Mouse (Mus musculus): Measurements from ENCODE around the gene Lrrc51. TPM values are rescaled to one million over a fixed set of nuclear protein-coding genes. Genes with fewer than 3 reads are reported as not detected.

Lrrc51 gene
- polyA plus RNA-seq, 1 experiment from 2014 or later, result 13.8 TPM

DNA sequence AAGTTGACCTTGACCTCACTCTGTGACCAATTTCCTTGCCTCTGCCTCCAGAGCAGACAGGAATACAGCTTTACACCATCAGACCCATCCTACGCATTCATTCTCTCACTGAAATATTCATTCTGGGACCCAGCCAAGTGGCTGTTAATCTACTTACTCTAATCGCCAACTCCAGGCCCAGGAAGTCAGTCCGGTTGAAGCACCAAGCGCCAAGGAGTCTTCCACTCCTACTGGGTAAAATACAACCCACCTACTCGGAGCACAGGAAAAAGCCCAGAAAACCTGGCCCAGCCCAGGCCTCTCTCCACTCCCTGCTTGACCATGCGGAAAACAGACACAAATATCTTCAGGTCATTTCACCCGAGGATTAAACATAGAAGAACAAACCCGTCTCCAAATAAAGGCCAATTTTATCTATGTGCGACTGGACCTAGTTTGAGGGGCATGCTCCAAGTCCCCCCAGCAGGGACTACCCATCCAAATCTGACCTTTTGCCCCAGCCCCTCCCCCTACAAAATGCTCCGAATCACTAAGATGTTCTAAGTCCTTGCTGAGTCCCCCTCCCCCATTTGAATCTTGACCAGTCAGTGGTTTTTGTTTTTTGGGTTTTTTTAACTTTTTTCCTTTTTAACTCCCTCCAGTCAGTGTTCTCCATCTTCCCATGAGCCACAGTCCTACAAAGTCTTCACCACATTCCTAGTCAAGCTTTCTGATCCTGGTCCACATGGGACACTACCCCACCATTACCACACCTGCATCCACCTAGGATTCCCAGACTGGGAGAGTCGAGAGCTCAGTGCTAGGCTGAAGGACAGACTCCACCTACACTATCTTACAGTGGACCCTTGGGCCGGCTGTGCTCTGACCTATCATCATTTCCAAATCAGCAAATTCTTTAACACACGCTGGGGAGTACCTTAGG, 65.2 kb downstream of the Lrrc51 start:
- Histone ChIP-seq H3K4me3 (no peak overlapping the region), H3K4me1 (replicated peaks) (peaks cover 20% of the 10 kb centered on the region), H3K27me3 (ENCODE audit: insufficient read depth, poor library complexity, severe bottlenecking) (no peaks in the 10 kb centered on the region), H3K36me3 (no peaks in the 10 kb centered on the region), H3K27ac (no peak overlapping the region), H3K9me3 (no peaks in the 10 kb centered on the region)
- DNase-seq (ENCODE audit: low spot score), result no peak
- WGBS, result 57% methylated on average over 13 of the region's 13 CpGs

- 98% methylated on average over 4 of the region's 4 CpGs for WGBS
- no peak for DNase-seq (ENCODE audit: low spot score)
- Histone ChIP-seq H3K27ac (no peak overlapping the region), H3K4me3 (no peak overlapping the region), H3K4me1 (replicated peaks) (peaks cover 20% of the 10 kb centered on the region), H3K27me3 (ENCODE audit: insufficient read depth, poor library complexity, severe bottlenecking) (no peaks in the 10 kb centered on the region), H3K36me3 (no peaks in the 10 kb centered on the region), H3K9me3 (no peaks in the 10 kb centered on the region)
Measured at GRCm38 (mm10) chr7:101867482-101867881, 66.2 kb downstream of the Lrrc51 start.

- Histone ChIP-seq H3K27me3 (ENCODE audit: insufficient read depth, poor library complexity, severe bottlenecking) (no peaks in the 10 kb centered on the region), H3K9me3 (no peaks in the 10 kb centered on the region), H3K4me3 (no peak overlapping the region), H3K36me3 (no peaks in the 10 kb centered on the region), H3K4me1 (replicated peaks) (peaks cover 20% of the 10 kb centered on the region), H3K27ac (no peak overlapping the region)
- 84% methylated on average over 11 of the region's 11 CpGs for WGBS
- DNase-seq (ENCODE audit: low spot score), result no peak
Measured at GRCm38 (mm10) chr7:101866491-101867265, 67.0 kb downstream of the Lrrc51 start.

DNA sequence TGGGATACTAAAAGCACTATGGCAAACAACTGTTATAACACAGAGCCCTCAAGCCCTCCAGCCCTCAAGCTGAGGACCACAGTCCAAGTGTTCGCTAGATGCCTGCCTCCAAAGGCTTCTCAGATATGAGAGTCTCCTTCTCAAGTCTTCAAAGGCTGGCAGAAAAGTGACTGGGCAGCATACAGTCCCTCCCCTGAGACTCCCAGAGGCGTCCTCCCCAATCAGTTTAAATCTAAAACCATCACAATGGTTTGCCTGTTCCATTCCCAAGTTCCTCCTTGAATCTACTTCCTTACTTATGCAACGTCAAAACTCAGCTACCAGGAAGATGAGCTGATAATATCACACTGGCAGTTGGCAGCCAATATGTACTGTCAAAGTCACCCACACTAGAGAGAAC, 70.3 kb downstream of the Lrrc51 start, which contains the start of gene Anapc15:
Anapc15 (plus strand) TSS at position 301 of the 400 bp plus-strand sequence.
- Histone ChIP-seq H3K27ac (no peak within 1 kb of the TSS), H3K9me3 (no peaks in the 10 kb centered on the region), H3K36me3 (no peaks in the 10 kb centered on the region), H3K27me3 (ENCODE audit: insufficient read depth, poor library complexity, severe bottlenecking) (no peaks in the 10 kb centered on the region), H3K4me3 (no peak within 1 kb of the TSS), H3K4me1 (replicated peaks) (peaks cover 12% of the 10 kb centered on the region)
- no peak for DNase-seq (ENCODE audit: low spot score)
- 90% methylated on average over 3 of the region's 3 CpGs for WGBS

Other genes starting within 250 kb of the Lrrc51 start
- 2.2 and 4.7 TPM in 2 replicates for gene Phox2a, start 115.6 kb downstream of the Lrrc51 start, polyA plus RNA-seq (2016; fragmentation: Nextera tagmentation; extraction: Ambion mirVana)
- 37.6 and 37.8 TPM in 2 replicates for gene Inppl1, start 95.7 kb downstream of the Lrrc51 start, polyA plus RNA-seq (2016; fragmentation: Nextera tagmentation; extraction: Ambion mirVana)
- gene Folr2, start 76.7 kb downstream of the Lrrc51 start, polyA plus RNA-seq (2016; fragmentation: Nextera tagmentation; extraction: Ambion mirVana), result 0.76 TPM in 1 of 2 replicates, not detected in the other
- gene Anapc15, start 70.2 kb downstream of the Lrrc51 start, polyA plus RNA-seq (2016; fragmentation: Nextera tagmentation; extraction: Ambion mirVana), result 91.2 and 103 TPM in 2 replicates
- gene Folr1, start 63.1 kb downstream of the Lrrc51 start, polyA plus RNA-seq (2016; fragmentation: Nextera tagmentation; extraction: Ambion mirVana), result 10.8 and 17.1 TPM in 2 replicates
- 165 and 173 TPM in 2 replicates for gene Lamtor1, start 28.0 kb downstream of the Lrrc51 start, polyA plus RNA-seq (2016; fragmentation: Nextera tagmentation; extraction: Ambion mirVana)
- 0.31 and 0.75 TPM in 2 replicates for gene Tomt, start 27.5 kb downstream of the Lrrc51 start, polyA plus RNA-seq (2016; fragmentation: Nextera tagmentation; extraction: Ambion mirVana)
- 79.0 and 80.6 TPM in 2 replicates for gene Numa1, start 216 bp upstream of the Lrrc51 start, polyA plus RNA-seq (2016; fragmentation: Nextera tagmentation; extraction: Ambion mirVana)
- gene Il18bp, start 84.8 kb upstream of the Lrrc51 start, polyA plus RNA-seq (2016; fragmentation: Nextera tagmentation; extraction: Ambion mirVana), result 2.4 and 3.8 TPM in 2 replicates
- 30.3 and 32.3 TPM in 2 replicates for gene Rnf121, start 131.6 kb upstream of the Lrrc51 start, polyA plus RNA-seq (2016; fragmentation: Nextera tagmentation; extraction: Ambion mirVana)
- gene Xndc1, start 131.6 kb upstream of the Lrrc51 start, polyA plus RNA-seq (2016; fragmentation: Nextera tagmentation; extraction: Ambion mirVana), result 37.4 and 42.3 TPM in 2 replicates
- gene Xntrpc, start 131.8 kb upstream of the Lrrc51 start, polyA plus RNA-seq (2016; fragmentation: Nextera tagmentation; extraction: Ambion mirVana), result 2.0 and 2.2 TPM in 2 replicates
- not detected in 2 replicates for gene Trpc2, start 149.2 kb upstream of the Lrrc51 start, polyA plus RNA-seq (2016; fragmentation: Nextera tagmentation; extraction: Ambion mirVana)
- gene Art1, start 167.8 kb upstream of the Lrrc51 start, polyA plus RNA-seq (2016; fragmentation: Nextera tagmentation; extraction: Ambion mirVana), result 0.78 and 1.7 TPM in 2 replicates
- gene Art5, start 175.6 kb upstream of the Lrrc51 start, polyA plus RNA-seq (2016; fragmentation: Nextera tagmentation; extraction: Ambion mirVana), result 2.7 and 5.7 TPM in 2 replicates
- gene Chrna10, start 182.9 kb upstream of the Lrrc51 start, polyA plus RNA-seq (2016; fragmentation: Nextera tagmentation; extraction: Ambion mirVana), result not detected in 2 replicates

All from hindbrain, embryonic 10.5 days (tissue).